Mouse (Mus musculus): Measurements from ENCODE around the gene Snrpe.

GRCm38 (mm10) chr1:133645652-133646051 is 35.6 kb upstream of the Snrpe start:
- no peak for TF ChIP-seq CTCF (IDR thresholded peaks at IDR 0.05; ENCODE audit: control insufficient read depth, insufficient read depth, insufficient read length)
- no peak for TF ChIP-seq MAX (IDR thresholded peaks at IDR 0.05)
- TF ChIP-seq USF1 (IDR thresholded peaks at IDR 0.05; ENCODE audit: low read depth) = no peak
